Mouse (Mus musculus) E14TG2a.4 (cell line): ENCODE measurements at regions not wholly inside any gene's neighbourhood (a gene's known extent, or its start where the extent isn't known, plus 50 kb on each side); places are given as distances from the start of the nearest gene placed in this dataset.

ENCODE experiments used
- CTCF ChIP-seq: conservative IDR thresholded peaks from 2 replicates; pipeline ENCODE4 v1.5.1; 2014; ENCODE audit warnings: low read length
- POU5F1 ChIP-seq: IDR thresholded peaks from 2 replicates; pipeline ENCODE4 v1.6.1; 2014; ENCODE audit warnings: low read length, borderline replicate concordance

DNA sequence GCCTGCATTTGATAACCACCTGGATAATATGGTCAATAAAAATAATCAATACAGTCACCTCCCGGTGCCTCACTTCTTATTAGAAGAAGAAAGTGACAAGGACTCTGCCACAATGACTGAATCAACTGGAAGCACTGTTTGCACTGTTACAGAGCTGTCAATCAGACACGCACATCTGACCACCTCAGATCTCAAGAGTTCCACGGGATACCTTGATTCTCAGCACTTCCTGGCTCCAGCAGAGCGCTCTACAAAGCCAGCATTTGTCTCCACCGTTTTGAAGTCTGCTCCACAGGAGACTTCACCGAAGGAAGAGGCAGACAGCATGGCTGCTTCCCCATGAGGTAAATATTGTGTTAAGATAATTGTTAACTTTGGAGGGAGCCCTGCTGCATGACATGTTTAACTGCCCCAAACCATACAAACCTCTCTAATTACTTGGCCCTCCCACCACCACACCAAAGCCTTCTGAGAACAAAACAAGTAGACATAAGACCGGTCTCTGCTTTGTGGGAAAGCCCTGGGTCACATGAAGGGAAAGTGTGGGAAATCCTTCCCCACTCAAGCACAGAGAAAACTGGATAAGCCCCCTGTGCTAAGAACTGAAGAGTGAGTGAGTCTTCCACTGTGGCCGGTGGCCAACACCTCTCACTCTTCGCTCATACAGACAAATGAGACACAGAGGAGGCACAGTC lies 320.2 kb downstream of the Irs2 start:
- no peak for TF ChIP-seq CTCF
- no peak for TF ChIP-seq POU5F1
